Mouse (Mus musculus) left cerebral cortex, adult 9 months (tissue): Measurements from ENCODE around the gene Zdhhc14.

Experiments
- DNase-seq, 2 experiments: peaks; one replicate each; pipeline ENCODE4 v3.0.0; 2022; ENCODE audit warnings: low spot score in 2 of 2

Zdhhc14 gene

DNA sequence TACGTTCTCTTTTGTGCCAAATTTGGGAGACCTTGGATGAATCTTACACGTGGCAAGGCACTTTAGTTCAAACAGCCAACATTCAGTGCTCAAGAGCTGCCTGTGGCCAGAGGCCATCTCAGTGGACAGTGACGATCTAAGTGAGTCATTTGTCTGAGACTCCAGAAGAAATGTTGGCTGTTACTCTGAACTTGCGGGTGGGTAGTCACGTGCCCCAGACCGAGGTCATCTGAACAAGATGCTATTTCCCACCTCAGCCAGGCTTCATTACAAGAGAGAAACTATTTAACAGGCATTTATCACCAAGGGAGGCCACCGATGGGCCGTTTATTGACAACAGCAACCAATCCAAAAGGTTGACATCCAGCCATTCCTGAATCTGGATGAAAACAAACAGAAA, 174.3 kb downstream of the Zdhhc14 start:
- no peak for DNase-seq

- no peak for DNase-seq
Measured at GRCm38 (mm10) chr17:5668456-5668855, 176.1 kb downstream of the Zdhhc14 start.

DNA sequence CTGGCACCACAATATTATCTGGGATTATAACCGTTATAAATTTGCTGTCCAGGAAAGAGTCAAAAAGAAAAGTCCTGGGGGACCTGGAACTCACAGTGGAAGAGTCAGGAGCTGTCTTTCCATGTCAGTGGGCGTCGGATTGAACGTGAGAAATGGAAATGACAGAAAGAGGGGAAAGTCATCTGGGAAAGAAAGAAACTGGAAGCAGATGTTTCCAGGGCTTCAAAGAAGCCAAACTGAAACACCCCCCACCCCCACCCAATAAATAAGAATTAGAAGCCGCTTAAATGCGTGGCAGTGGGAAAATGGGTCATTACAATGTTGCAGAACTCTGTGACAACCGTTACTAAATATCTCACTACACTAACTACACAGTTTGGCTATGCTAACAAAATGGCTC, 176.6 kb downstream of the Zdhhc14 start:
- DNase-seq: no peak

DNA sequence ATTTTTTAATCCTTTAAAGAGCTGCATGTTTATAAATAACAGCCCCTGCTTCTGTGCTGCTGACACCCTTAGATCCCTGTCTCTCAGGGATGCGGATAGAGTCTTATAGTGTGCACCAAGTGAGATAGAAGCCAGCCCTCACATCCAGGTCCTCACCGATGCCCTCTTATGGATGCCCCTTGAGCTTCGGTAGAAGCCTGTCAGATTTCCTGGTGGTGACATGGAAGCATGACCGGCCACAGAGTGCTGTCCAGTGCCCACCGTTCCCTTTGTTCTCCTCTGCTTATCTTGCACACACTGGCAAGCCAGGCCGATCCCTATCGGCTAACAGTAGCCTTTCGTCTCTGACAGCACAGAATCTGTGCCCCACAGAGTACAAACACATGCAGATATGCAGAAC, 183.6 kb downstream of the Zdhhc14 start:
- DNase-seq: no peak

- DNase-seq: no peak
Measured at GRCm38 (mm10) chr17:5679315-5679714, 187.0 kb downstream of the Zdhhc14 start.

GRCm38 (mm10) chr17:5685324-5685723, 193.0 kb downstream of the Zdhhc14 start:
- no peak for DNase-seq

DNA sequence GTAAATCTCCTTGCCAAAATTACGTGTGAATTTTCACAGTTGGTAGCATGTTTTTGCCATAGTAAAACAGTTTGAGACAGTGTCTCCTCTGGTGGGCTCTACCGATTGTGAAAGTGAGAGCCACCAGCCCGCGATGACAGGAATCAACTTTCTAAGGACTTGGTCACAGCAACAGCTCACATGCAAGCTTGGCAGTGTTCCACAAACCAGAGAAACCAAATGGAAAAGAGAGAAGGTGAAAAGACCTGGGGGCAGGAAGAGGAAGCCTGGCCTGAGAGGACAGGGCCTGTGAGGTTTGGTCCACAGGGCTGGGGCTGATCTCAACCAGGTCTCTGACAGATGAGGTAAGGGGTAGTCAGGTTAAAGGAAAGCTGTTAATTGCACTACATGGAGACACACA, 195.5 kb downstream of the Zdhhc14 start:
- no peak for DNase-seq

GRCm38 (mm10) chr17:5688222-5688621, 195.9 kb downstream of the Zdhhc14 start:
- no peak for DNase-seq

- no peak for DNase-seq
Measured at GRCm38 (mm10) chr17:5688669-5689068, 196.3 kb downstream of the Zdhhc14 start.

GRCm38 (mm10) chr17:5690746-5691535, 198.6 kb downstream of the Zdhhc14 start:
- DNase-seq: no peak

DNA sequence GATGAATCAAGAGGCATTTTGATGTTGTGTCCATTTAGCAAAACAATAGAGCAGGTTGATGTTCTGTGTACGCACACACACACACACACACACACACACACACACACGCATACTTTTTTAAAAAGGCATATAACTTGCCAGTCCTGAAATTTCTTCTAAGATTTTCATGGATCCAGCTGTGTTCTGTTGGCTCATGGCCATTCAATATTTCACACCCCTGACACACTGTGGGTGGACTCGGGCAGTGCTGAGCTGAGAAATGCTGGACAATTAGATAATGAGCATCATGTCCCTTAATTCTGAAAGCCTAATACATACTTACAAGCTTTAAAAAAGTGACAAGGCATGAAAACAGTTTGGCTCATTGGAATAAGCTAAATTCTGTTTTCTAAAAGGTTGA, 200.3 kb downstream of the Zdhhc14 start:
- no peak for DNase-seq

- no peak for DNase-seq
Measured at GRCm38 (mm10) chr17:5693256-5693655, 200.9 kb downstream of the Zdhhc14 start.

GRCm38 (mm10) chr17:5698447-5699096, 206.2 kb downstream of the Zdhhc14 start:
- no peak for DNase-seq

DNA sequence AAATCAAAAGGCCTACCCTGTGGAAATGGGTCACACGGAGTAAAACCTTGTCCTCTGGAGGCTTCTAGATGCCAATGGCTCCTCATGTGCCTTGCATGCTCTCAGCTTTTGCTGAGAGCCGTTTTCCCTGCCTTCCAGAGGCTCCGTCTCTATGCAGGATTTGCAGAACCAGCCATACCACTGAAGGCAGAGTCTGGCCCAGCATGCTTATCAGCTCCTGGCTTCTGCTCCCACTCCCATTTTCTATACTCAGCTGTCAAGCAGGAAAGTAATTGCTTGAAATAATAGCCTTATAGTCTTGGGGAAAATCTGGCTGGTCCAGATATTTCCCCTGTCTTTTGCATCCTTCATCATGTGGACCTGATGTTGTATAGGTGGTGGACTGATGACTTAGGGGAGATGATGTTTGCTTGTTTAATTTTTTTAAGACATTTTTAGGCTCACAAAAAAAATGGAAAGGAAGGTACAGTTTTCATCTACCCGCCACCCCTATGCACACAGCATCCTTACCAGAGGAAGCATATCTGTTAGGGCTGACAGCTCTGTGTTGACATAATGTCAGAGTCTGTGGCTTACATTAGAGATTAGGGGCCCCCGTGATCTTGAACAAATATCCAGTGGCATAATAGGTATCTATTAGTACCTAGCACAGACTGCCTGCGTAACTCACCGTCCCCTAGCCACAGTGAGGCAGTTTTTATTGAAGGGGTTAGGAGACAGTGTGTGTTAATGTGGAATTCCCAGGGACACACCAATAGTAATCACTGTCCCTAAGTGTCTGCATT, 218.2 kb downstream of the Zdhhc14 start:
- no peak for DNase-seq

GRCm38 (mm10) chr17:5711861-5712260, 219.5 kb downstream of the Zdhhc14 start:
- no peak for DNase-seq

GRCm38 (mm10) chr17:5713141-5713540, 220.8 kb downstream of the Zdhhc14 start:
- no peak for DNase-seq

- no peak for DNase-seq
Measured at GRCm38 (mm10) chr17:5716912-5717311, 224.6 kb downstream of the Zdhhc14 start.

DNA sequence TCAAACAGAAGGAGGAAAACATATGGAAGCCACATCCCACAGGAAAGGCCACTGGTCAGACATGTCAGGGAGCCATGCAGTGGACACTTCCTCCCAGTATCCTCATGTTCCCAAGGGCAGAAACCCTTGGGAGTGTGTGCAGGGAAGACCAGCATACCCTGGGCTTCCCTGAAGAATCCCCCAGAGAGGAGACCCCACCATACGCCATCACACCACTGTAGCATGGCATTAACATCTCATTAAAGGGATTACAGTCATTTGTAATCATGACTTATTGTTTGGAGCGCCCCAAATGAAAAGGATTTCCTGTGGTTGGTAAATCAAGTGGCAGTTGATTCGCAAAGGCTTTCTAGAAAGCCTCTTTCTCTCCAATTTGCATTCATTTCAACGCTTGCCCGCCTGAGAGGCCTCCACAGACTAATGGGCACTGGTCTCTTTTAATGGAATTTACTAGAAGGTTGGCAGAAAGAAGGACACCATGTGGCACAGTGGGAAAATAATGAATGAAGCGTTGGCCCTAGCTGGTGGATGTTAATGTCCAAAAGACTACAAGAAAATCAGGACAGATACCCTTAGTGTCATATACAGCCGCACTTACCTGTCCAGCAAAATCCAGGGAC, 226.5 kb downstream of the Zdhhc14 start:
- no peak for DNase-seq

GRCm38 (mm10) chr17:5722802-5723201, 230.4 kb downstream of the Zdhhc14 start:
- no peak for DNase-seq

GRCm38 (mm10) chr17:5723601-5724189, 231.3 kb downstream of the Zdhhc14 start:
- no peak for DNase-seq

DNA sequence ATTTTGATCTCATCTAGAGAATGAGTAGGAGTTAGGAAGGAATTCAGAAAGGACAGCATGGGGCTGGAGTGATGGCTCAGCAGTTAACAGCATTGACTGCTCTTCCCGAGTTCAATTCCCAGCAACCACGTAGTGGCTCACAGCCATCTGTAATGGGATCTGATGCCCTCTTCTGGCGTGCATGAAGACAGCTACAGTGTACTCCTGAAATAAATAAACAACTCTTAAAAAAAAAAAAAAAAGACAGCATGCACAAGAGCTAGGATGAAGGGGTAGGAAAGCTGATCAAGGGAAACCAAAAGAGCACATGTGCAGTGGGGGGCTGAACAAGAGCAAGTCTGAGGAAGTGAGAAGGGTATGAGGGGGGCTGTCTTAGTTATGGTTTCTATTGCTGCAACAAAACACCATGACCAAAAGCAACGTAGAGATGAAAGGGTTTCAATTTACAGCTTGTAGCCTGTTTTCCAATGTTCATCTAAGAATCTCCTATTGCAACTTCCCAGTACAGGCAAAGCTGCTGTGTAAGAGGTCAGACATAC, 237.3 kb downstream of the Zdhhc14 start:
- no peak for DNase-seq
